Mouse (Mus musculus): ENCODE results near the gene Col4a3bp. TPM values are rescaled to one million over a fixed set of nuclear protein-coding genes. Genes with fewer than 3 reads are reported as not detected.

Col4a3bp gene
- polyA plus RNA-seq, 1 experiment = 13.6 TPM

DNA sequence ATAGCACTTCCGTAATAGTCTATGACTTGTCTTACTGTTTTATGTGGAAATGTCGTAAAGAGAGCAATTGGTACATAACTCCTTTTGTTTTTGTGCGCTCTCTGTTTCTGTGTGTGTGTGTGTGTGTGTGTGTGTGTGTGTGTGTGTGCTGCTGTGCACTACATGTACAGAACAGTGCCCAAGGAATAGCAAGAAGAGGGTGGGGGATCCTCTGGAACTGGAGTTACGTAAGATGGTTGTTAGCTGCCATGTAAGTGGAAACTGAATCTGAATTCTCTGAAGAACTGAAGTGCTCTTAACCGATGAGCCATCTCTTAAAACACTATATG, 129.5 kb downstream of the Col4a3bp start:
- DNase-seq = no peak
- H3K36me3 ChIP-seq (ENCODE audit: control insufficient read depth, insufficient read depth, low read length) = no peaks in the 10 kb centered on the region
- H3K4me1 ChIP-seq (ENCODE audit: control insufficient read depth, insufficient read depth, low read length) = peaks cover 4% of the 10 kb centered on the region; the same call in 1 of the 2 replicates
- H3K4me3 ChIP-seq (ENCODE audit: insufficient read depth, low read depth, low read length) = no peak overlapping the region
- H3K27me3 ChIP-seq (replicated peaks; ENCODE audit: control insufficient read depth, insufficient read depth, low read length) = no peaks in the 10 kb centered on the region
- TF ChIP-seq CTCF (conservative IDR thresholded peaks at IDR 0.05; ENCODE audit: insufficient read depth, insufficient read length, low read depth, low read length) (no peak), POLR2A (IDR thresholded peaks at IDR 0.05; ENCODE audit: low read depth, low read length) (no peak)
- H3K27ac ChIP-seq (ENCODE audit: insufficient read depth, low read depth, low read length) = no peak overlapping the region
- WGBS = 97% methylated on average over 5 of the region's 5 CpGs

- TF ChIP-seq CTCF (conservative IDR thresholded peaks at IDR 0.05; ENCODE audit: insufficient read depth, insufficient read length, low read depth, low read length) (no peak), POLR2A (IDR thresholded peaks at IDR 0.05; ENCODE audit: low read depth, low read length) (no peak)
- H3K36me3 ChIP-seq (ENCODE audit: control insufficient read depth, insufficient read depth, low read length) = no peaks in the 10 kb centered on the region
- 81% methylated on average over 6 of the region's 6 CpGs for WGBS
Measured at GRCm38 (mm10) chr13:96672276-96672675, 129.9 kb downstream of the Col4a3bp start.

GRCm38 (mm10) chr13:96673817-96674216, 131.4 kb downstream of the Col4a3bp start:
- Histone ChIP-seq H3K4me3 (ENCODE audit: insufficient read depth, low read depth, low read length) (no peak overlapping the region), H3K36me3 (ENCODE audit: control insufficient read depth, insufficient read depth, low read length) (no peaks in the 10 kb centered on the region), H3K27ac (ENCODE audit: insufficient read depth, low read depth, low read length) (no peak overlapping the region), H3K27me3 (replicated peaks; ENCODE audit: control insufficient read depth, insufficient read depth, low read length) (no peaks in the 10 kb centered on the region), H3K4me1 (ENCODE audit: control insufficient read depth, insufficient read depth, low read length) (peaks cover 4% of the 10 kb centered on the region; the same call in 1 of the 2 replicates)
- WGBS = 79% methylated on average over 7 of the region's 7 CpGs
- TF ChIP-seq POLR2A (IDR thresholded peaks at IDR 0.05; ENCODE audit: low read depth, low read length) (no peak), CTCF (conservative IDR thresholded peaks at IDR 0.05; ENCODE audit: insufficient read depth, insufficient read length, low read depth, low read length) (no peak)
- peak; percentile 51 for DNase-seq

More at GRCm38 (mm10) chr13:96672276-96672675, 129.9 kb downstream of the Col4a3bp start:
- no peak overlapping the region for H3K27ac ChIP-seq (ENCODE audit: insufficient read depth, low read depth, low read length)
- no peak overlapping the region for H3K4me3 ChIP-seq (ENCODE audit: insufficient read depth, low read depth, low read length)
- peaks cover 4% of the 10 kb centered on the region; the same call in 1 of the 2 replicates for H3K4me1 ChIP-seq (ENCODE audit: control insufficient read depth, insufficient read depth, low read length)
- no peaks in the 10 kb centered on the region for H3K27me3 ChIP-seq (replicated peaks; ENCODE audit: control insufficient read depth, insufficient read depth, low read length)
- no peak for DNase-seq

- no peak overlapping the region for H3K27ac ChIP-seq (ENCODE audit: insufficient read depth, low read depth, low read length)
- no peaks in the 10 kb centered on the region; the same call in 1 of the 2 replicates for H3K4me1 ChIP-seq (ENCODE audit: control insufficient read depth, insufficient read depth, low read length)
- no peaks in the 10 kb centered on the region; the same call in 1 of the 2 replicates for H3K27me3 ChIP-seq (replicated peaks; ENCODE audit: control insufficient read depth, insufficient read depth, low read length)
- WGBS = 82% methylated on average over 6 of the region's 6 CpGs
- DNase-seq = no peak
- H3K36me3 ChIP-seq (ENCODE audit: control insufficient read depth, insufficient read depth, low read length) = no peaks in the 10 kb centered on the region
- no peak for TF ChIP-seq CTCF (conservative IDR thresholded peaks at IDR 0.05; ENCODE audit: insufficient read depth, insufficient read length, low read depth, low read length)
- no peak for TF ChIP-seq POLR2A (IDR thresholded peaks at IDR 0.05; ENCODE audit: low read depth, low read length)
- H3K4me3 ChIP-seq (ENCODE audit: insufficient read depth, low read depth, low read length) = no peak overlapping the region
Measured at GRCm38 (mm10) chr13:96675756-96676155, 133.3 kb downstream of the Col4a3bp start.

DNA sequence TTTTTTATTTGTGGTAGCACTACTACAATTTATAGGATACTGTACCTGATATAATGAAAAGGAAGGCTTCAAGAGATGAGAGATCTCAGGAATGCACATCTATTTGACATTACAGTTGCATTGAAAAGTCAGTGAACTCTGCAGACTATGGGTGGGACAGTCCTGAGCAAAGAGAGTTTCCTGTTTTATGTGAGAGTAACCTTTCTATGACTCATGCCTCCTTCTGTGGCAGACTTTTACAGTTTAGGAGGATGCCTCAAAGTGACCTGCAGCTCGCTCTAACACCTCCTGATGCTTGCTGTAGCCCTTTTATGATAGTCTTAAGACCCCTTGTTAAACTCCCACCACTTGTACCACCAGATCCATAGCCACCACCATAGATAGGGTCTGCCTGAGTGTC, 134.7 kb downstream of the Col4a3bp start:
- Histone ChIP-seq H3K4me3 (ENCODE audit: insufficient read depth, low read depth, low read length) (no peak overlapping the region), H3K27me3 (replicated peaks; ENCODE audit: control insufficient read depth, insufficient read depth, low read length) (no peaks in the 10 kb centered on the region; the same call in 1 of the 2 replicates), H3K4me1 (ENCODE audit: control insufficient read depth, insufficient read depth, low read length) (no peaks in the 10 kb centered on the region), H3K27ac (ENCODE audit: insufficient read depth, low read depth, low read length) (no peak overlapping the region; the same call in 1 of the 2 replicates), H3K36me3 (ENCODE audit: control insufficient read depth, insufficient read depth, low read length) (no peaks in the 10 kb centered on the region)
- WGBS = 80% methylated on average over 1 of the region's 1 CpGs
- TF ChIP-seq POLR2A (IDR thresholded peaks at IDR 0.05; ENCODE audit: low read depth, low read length) (no peak), CTCF (conservative IDR thresholded peaks at IDR 0.05; ENCODE audit: insufficient read depth, insufficient read length, low read depth, low read length) (no peak)
- DNase-seq = no peak

DNA sequence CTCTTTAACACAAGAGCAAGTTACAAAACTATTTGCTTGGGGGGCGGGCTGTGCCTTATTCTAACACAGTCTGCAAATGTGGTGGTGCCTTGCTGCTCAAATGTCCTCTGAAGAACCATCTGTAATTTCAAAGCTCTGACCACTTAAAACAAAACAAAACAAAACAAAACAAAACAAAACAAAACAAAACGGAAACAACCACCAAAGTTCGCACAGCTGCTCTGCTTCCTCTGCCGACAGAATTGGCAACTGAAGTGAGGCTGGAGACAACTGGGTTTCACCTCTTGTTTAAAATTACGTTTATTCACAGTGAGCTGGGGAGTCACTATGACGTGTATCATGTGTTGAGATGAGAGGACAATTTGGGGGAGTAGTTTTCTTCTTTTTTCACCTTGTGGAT, 136.2 kb downstream of the Col4a3bp start:
- Histone ChIP-seq H3K27me3 (replicated peaks; ENCODE audit: control insufficient read depth, insufficient read depth, low read length) (no peaks in the 10 kb centered on the region; the same call in 1 of the 2 replicates), H3K36me3 (ENCODE audit: control insufficient read depth, insufficient read depth, low read length) (no peaks in the 10 kb centered on the region), H3K4me1 (ENCODE audit: control insufficient read depth, insufficient read depth, low read length) (no peaks in the 10 kb centered on the region), H3K27ac (ENCODE audit: insufficient read depth, low read depth, low read length) (no peak overlapping the region), H3K4me3 (ENCODE audit: insufficient read depth, low read depth, low read length) (no peak overlapping the region)
- no peak for DNase-seq
- WGBS = 59% methylated on average over 6 of the region's 6 CpGs
- TF ChIP-seq POLR2A (IDR thresholded peaks at IDR 0.05; ENCODE audit: low read depth, low read length) (no peak), CTCF (conservative IDR thresholded peaks at IDR 0.05; ENCODE audit: insufficient read depth, insufficient read length, low read depth, low read length) (no peak)

DNA sequence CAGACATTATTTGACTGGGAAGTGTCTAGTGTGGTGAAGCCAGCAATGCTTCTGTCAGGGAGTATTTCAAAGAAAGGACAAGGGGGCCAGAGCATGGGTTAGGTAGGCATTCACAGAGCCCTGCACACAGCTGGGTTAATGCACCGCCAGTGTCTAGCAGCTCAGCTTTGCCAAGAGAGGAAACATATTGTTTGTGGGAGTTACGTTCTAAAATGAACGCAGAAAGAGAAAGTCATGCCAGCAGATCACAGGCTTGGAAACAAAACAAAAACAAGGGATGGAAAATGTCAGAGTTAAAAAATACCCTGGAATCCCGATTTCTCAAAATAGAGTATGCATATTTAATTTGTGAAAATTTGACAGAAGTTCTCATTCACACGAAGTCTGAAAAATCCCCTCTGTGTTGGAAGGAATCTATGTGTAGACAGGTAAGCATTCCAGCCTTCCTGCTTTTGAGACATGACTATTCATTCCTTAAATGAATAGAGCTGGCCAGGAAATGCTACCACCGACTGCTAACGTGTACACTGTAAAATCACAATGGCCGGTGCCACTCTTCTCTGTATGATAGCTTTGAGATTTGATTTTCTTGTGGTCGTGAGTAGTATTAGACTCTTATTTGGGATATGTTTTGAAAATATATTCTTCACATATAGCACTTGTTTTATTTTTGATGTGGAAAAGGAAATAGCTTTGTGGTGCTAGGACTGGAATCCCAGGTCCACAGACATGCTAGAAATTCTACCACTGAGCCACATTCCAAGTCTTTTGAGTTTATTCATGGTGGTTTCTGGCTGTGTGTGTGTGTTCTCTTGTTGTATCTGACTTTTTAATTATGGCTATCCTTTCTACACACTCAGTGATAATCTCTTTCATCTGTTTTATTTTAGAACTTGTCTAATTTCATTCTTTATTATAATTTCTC, 138.0 kb downstream of the Col4a3bp start:
- TF ChIP-seq POLR2A (IDR thresholded peaks at IDR 0.05; ENCODE audit: low read depth, low read length) = no peak
- TF ChIP-seq CTCF (conservative IDR thresholded peaks at IDR 0.05; ENCODE audit: insufficient read depth, insufficient read length, low read depth, low read length) = no peak
- H3K27me3 ChIP-seq (replicated peaks; ENCODE audit: control insufficient read depth, insufficient read depth, low read length) = no peaks in the 10 kb centered on the region; the same call in 1 of the 2 replicates
- no peak overlapping the region for H3K4me3 ChIP-seq (ENCODE audit: insufficient read depth, low read depth, low read length)
- 48% methylated on average over 9 of the region's 9 CpGs for WGBS
- DNase-seq = peak; percentile 22
- H3K36me3 ChIP-seq (ENCODE audit: control insufficient read depth, insufficient read depth, low read length) = no peaks in the 10 kb centered on the region
- no peaks in the 10 kb centered on the region for H3K4me1 ChIP-seq (ENCODE audit: control insufficient read depth, insufficient read depth, low read length)
- no peak overlapping the region for H3K27ac ChIP-seq (ENCODE audit: insufficient read depth, low read depth, low read length)
